Mouse (Mus musculus): ENCODE results near the gene Gm17622. TPM values are rescaled to one million over a fixed set of nuclear protein-coding genes. Genes with fewer than 3 reads are reported as not detected.

Gm17622 gene
- polyA plus RNA-seq (2014; fragmentation: Illumina TruSeq; extraction: RNeasy Lipid Tissue Mini Kit (QIAGEN cat#74804); ENCODE audit: insufficient read depth, low read depth, low replicate concordance) = not detected

GRCm38 (mm10) chr13:96490433-96490832 is at the start of gene Gm17622:
TSS of gene Gm17622 (plus strand) at chr13:96490733.

GRCm38 (mm10) chr13:96470957-96471356 is 19.6 kb upstream of the Gm17622 start, which contains the start of gene Ankdd1b:
TSS of gene Ankdd1b (minus strand) at chr13:96471198.

Other genes starting within 250 kb of the Gm17622 start
- gene Poc5, start 102.4 kb upstream of the Gm17622 start, polyA plus RNA-seq (2014; fragmentation: Illumina TruSeq; extraction: RNeasy Lipid Tissue Mini Kit (QIAGEN cat#74804); ENCODE audit: insufficient read depth, low read depth, low replicate concordance) = 6.3 TPM
- not detected for gene Ankdd1b, start 19.5 kb upstream of the Gm17622 start, polyA plus RNA-seq (2014; fragmentation: Illumina TruSeq; extraction: RNeasy Lipid Tissue Mini Kit (QIAGEN cat#74804); ENCODE audit: insufficient read depth, low read depth, low replicate concordance)
- 4.7 TPM for gene Polk, start 51.8 kb downstream of the Gm17622 start, polyA plus RNA-seq (2014; fragmentation: Illumina TruSeq; extraction: RNeasy Lipid Tissue Mini Kit (QIAGEN cat#74804); ENCODE audit: insufficient read depth, low read depth, low replicate concordance)
- gene Col4a3bp, start 51.9 kb downstream of the Gm17622 start, polyA plus RNA-seq (2014; fragmentation: Illumina TruSeq; extraction: RNeasy Lipid Tissue Mini Kit (QIAGEN cat#74804); ENCODE audit: insufficient read depth, low read depth, low replicate concordance) = 15.7 TPM
- gene Hmgcr, start 180.2 kb downstream of the Gm17622 start, polyA plus RNA-seq (2014; fragmentation: Illumina TruSeq; extraction: RNeasy Lipid Tissue Mini Kit (QIAGEN cat#74804); ENCODE audit: insufficient read depth, low read depth, low replicate concordance) = 16.8 TPM